15 mouse cellular contexts compared by ENCODE assay signal in the genomic region with DNA sequence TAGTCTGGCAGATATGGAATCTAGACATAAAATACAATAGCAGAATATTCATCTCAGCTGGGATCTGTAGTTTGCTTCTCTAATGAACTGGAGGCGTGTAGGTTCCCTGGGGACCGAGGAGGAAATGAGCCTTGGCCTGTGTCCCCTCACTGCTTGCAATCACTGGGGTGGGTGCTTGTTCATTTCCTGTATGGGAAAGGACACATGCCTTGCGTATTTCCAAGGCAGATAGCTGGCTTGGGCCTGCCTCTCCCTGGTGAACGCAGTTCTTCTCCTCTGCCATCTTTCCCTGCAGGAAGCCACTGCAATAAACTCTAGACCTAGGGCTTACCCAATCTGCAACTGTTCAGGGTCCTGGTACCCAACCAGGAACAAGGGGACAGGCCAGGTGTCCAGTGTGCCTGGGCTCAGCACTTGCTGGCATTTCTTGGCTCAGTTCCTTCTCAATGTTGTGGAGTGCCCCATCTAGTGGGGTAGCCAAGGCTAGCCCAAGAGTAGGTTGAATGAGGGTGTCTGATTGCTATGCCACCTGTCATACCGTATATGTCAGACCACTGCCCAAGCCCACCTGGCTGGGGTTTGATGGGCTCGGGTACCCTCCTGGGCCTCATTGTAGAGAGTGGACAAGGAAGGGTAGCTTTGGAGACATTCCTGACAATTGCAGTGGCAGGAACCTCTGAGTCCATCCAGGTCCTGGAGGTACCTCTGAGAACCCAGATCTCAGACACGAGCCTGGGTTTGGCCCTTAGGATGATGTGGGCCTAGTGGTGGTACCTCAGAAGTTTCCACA. TPM values are rescaled to one million over a fixed set of nuclear protein-coding genes. Genes with fewer than 3 reads are reported as not detected.
DNase-seq lines count a peak whose midpoint lies in the region.
"Had no signal": no experiment of that assay in that cellular context is flagged by ENCODE, and none has a peak within 500 bp of the region (broad histone marks: within the 10 kb centered on the region; RNA-seq: fewer than 3 reads in every experiment).

No protein-coding gene starts in this region.

- H3K27ac ChIP-seq in midbrain, embryonic 10.5 days (replicated peaks), result no peak overlapping the region
- H3K27ac ChIP-seq: forebrain, embryonic 13.5 days; hindbrain, embryonic 13.5 days; lung, embryonic 15.5 days had no signal

- H3K36me3 ChIP-seq in midbrain, embryonic 10.5 days, result no peaks in the 10 kb centered on the region
- H3K36me3 ChIP-seq: hindbrain, embryonic 13.5 days; lung, embryonic 15.5 days had no signal

- DNase-seq in adrenal gland, postnatal 10 days, result peak; percentile 30
- no peak for DNase-seq in adrenal gland, postnatal 25 days
- DNase-seq in testis, postnatal 10 days (ENCODE audit: low spot score), result peak; percentile 36
- DNase-seq in testis, postnatal 14 days (ENCODE audit: low spot score), result no peak
- DNase-seq in kidney, postnatal 36 days, result peak; percentile 65 to 78
- DNase-seq in skeletal muscle tissue, adult 2 months (ENCODE audit: low read depth, low spot score), result peak; percentile 24
- DNase-seq in midbrain, embryonic 10.5 days (ENCODE audit: low spot score), result no peak
- DNase-seq in right cerebral cortex, postnatal 14 days, result no peak
- DNase-seq: cerebellum, adult 11 months had no signal

- no peak overlapping the region for H3K4me3 ChIP-seq in midbrain, embryonic 10.5 days
- H3K4me3 ChIP-seq: forebrain, embryonic 13.5 days; hindbrain, embryonic 13.5 days; lung, embryonic 15.5 days had no signal

- no peaks in the 10 kb centered on the region for H3K9me3 ChIP-seq in midbrain, embryonic 10.5 days (replicated peaks)
- H3K9me3 ChIP-seq: forebrain, embryonic 13.5 days; hindbrain, embryonic 13.5 days; lung, embryonic 15.5 days had no signal

- WGBS in midbrain, embryonic 10.5 days, result 79% methylated on average over 7 of the region's 7 CpGs

- peaks cover 14% of the 10 kb centered on the region for H3K27me3 ChIP-seq in midbrain, embryonic 10.5 days (ENCODE audit: low read depth, poor library complexity, severe bottlenecking)
- H3K27me3 ChIP-seq: forebrain, embryonic 13.5 days; hindbrain, embryonic 13.5 days; lung, embryonic 15.5 days had no signal

- H3K4me1 ChIP-seq in midbrain, embryonic 10.5 days, result peaks cover 12% of the 10 kb centered on the region
- H3K4me1 ChIP-seq: forebrain, embryonic 13.5 days had no signal

RNA-seq across cellular contexts. Expression of gene Aqp12, which starts 24.9 kb away (rescaled TPM):
- total RNA-seq in adrenal gland, postnatal 10 days (2021), result under 1 TPM in 1 of 2 experiments, not detected in 1; 0.36 TPM
- not detected in 2 replicates for total RNA-seq in adrenal gland, postnatal 25 days (2021)
- not detected in 2 replicates for polyA plus RNA-seq in midbrain, embryonic 10.5 days (2016; fragmentation: Nextera tagmentation; extraction: Ambion mirVana)
- total RNA-seq: ES-E14; left cerebral cortex, adult 8-10 months; monocyte, adult 5-6 weeks had no signal
- polyA plus RNA-seq: forebrain, embryonic 13.5 days; hindbrain, embryonic 13.5 days; lung, embryonic 15.5 days had no signal

RNA-seq across cellular contexts. Expression of gene Gpr35, which starts 30.6 kb away (rescaled TPM):
- total RNA-seq in adrenal gland, postnatal 10 days (2021), result 1 to 10 TPM in 1 of 2 experiments, under 1 TPM in 1; 0.97 to 1.7 TPM
- total RNA-seq in adrenal gland, postnatal 25 days (2021), result 0.33 and 0.49 TPM in 2 replicates
- 0.36 and 0.39 TPM in 2 replicates for polyA plus RNA-seq in midbrain, embryonic 10.5 days (2016; fragmentation: Nextera tagmentation; extraction: Ambion mirVana)

RNA-seq across cellular contexts. Expression of gene Capn10, which starts 47.1 kb away (rescaled TPM):
- total RNA-seq in adrenal gland, postnatal 10 days (2021), result 10 to 100 TPM; 16.8 to 22.4 TPM
- 25.3 and 28.8 TPM in 2 replicates for total RNA-seq in adrenal gland, postnatal 25 days (2021)
- 43.1 and 50.8 TPM in 2 replicates for polyA plus RNA-seq in midbrain, embryonic 10.5 days (2016; fragmentation: Nextera tagmentation; extraction: Ambion mirVana)

Comparison
In these comparisons a context has a peak if more than half of its experiments do, and no peak if none do; other contexts are left out.
1. DNase-seq: peak in adrenal gland, postnatal 10 days (single experiment), testis, postnatal 10 days (single experiment), kidney, postnatal 36 days (2 of 2) and skeletal muscle tissue, adult 2 months (single experiment); none in adrenal gland, postnatal 25 days (single experiment), testis, postnatal 14 days (single experiment), midbrain, embryonic 10.5 days (single experiment) and right cerebral cortex, postnatal 14 days (single experiment).